Mouse (Mus musculus): ENCODE measurements around the gene Khdc4.

- TF ChIP-seq POLR2A (IDR thresholded peaks at IDR 0.05; ENCODE audit: insufficient read depth, low read depth, low read length) (no peak), CTCF (IDR thresholded peaks at IDR 0.05; ENCODE audit: insufficient read depth, low read depth, low read length) (no peak)
Measured at GRCm38 (mm10) chr3:88647779-88648413, 37.7 kb upstream of the Khdc4 start.
